Mouse (Mus musculus) gonadal fat pad, adult 2 months (tissue): Measurements from ENCODE around the gene Tmem50b. TPM values are rescaled to one million over a fixed set of nuclear protein-coding genes. Genes with fewer than 3 reads are reported as not detected.
"Not testable (repeated sequence)": the region's sequence is repeated elsewhere in the genome, so short reads cannot be mapped to it uniquely, and the experiment has no call there.

Source experiments
- DNase-seq: peaks from one replicate; pipeline ENCODE4 v3.0.0-alpha.2; 2012; ENCODE audit warnings: low read depth
- polyA plus RNA-seq: library from polyadenylated mRNA; depleted of rRNA; stranded (reverse); fragments of >200 nt; gene quantifications from 2 replicates; pipeline ENCODE4 v1.2.3, GENCODE M21; 2012; rRNA removed

The Tmem50b gene
- polyA plus RNA-seq, 1 experiment = 81.1 TPM

GRCm38 (mm10) chr16:91538513-91538912, 59.1 kb downstream of the Tmem50b start:
- DNase-seq = no peak

- DNase-seq = no peak
These were observed 59.5 kb downstream of the Tmem50b start for GRCm38 (mm10) chr16:91538051-91538450.

- no peak for DNase-seq
These were observed 60.5 kb downstream of the Tmem50b start for GRCm38 (mm10) chr16:91537065-91537464.

DNA sequence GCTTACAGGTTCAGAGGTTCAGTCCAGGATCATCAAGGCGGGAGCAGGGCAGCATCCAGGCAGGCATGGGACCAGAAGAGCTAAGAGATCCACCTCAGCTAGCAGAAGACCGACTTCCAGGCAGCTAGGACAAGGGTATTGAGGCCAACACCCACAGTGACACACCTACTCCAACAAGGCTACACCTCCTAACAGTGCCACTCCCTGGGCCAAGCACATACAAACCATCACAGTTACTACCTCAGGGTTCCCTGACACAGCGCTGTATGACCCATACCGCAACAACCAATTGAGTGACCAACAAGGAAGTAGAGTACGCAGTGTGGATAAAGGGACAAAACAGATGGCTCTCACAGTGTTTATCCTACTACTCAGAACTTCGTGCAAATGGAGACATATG, 61.2 kb downstream of the Tmem50b start:
- DNase-seq = no peak

DNA sequence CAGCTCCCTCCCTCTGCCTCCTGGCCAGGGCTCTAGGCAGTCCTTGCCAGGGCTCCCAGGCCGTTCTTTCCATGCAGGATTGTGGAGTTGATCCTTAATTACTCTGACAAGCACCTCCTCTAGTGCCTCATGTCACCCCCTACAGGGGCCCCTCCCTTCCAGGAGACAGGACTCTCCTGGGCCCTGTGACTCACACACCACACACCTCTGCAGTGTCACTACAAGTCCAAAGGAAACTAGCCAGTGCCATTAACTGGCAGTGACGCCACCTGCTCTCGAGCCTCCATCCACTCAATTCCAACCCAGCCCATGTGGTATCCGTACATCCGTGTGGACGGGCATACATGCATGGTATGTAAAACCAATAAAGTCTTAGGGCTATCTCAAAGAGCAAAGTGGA, 62.7 kb downstream of the Tmem50b start:
- no peak for DNase-seq

GRCm38 (mm10) chr16:91534477-91534876, 63.1 kb downstream of the Tmem50b start:
- DNase-seq = peak; percentile 55

GRCm38 (mm10) chr16:91533097-91534001, 64.3 kb downstream of the Tmem50b start:
- DNase-seq = no peak

GRCm38 (mm10) chr16:91532429-91532828, 65.2 kb downstream of the Tmem50b start:
- no peak for DNase-seq

DNA sequence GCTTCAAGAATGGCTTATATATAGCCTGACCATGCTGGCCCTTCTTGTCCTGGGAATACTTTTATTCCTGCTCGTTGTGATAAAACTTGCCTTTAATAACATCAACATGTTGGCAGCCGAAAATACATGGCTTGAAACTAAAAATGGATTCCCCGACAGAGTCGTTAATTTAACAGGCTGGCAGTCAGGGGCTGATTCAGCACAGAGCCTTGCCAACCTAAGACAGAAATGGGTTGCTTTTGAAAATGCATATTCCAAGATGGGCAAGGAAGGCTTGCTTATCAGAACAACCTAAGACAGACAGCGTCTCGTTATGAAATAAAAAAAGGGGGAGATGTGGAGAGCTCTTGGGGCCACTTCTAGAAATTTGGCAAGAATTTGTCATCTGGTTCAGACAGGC, 65.7 kb downstream of the Tmem50b start:
- DNase-seq = no peak

DNA sequence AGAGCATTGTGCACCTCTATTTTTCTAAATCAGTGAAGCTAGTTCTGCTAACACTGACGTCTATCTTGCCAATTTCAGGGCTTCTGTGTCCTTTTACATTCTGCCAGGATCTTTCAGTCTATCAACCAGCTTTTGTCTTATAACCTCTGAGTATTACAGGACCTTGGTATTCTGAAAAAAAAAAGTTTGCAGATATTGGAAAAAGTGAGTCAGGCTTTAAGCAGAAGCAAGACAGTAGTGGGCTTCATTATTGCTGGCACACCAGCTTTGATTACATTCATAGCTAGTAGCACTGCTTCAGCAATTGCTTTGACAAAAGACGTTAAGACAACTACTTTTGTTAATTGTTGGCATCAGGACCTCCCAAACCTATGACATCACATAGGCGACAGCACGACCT, 66.8 kb downstream of the Tmem50b start:
- DNase-seq = not testable (repeated sequence)

- no peak for DNase-seq
These were observed 69.0 kb downstream of the Tmem50b start for GRCm38 (mm10) chr16:91528578-91528977.

DNA sequence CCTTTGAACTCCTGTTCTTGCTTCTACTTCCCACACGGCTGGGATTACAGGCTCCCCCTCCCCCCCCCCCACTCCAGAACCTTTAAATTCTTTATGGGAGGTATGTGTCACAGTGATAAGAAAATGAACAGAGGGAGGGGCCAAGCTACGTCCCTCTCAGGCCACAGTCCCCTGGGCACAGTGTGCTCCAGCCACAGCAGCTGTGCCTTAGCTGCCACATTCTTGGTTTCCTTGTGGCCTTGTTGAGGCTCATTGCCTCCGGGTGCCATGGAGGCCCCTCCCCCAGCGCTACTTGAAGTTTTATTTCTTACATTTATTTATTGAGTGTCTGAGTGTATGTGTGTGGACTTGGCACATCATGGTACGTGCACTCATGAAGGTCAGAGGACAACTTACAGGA, 70.1 kb downstream of the Tmem50b start:
- DNase-seq = no peak

GRCm38 (mm10) chr16:91527051-91527450, 70.5 kb downstream of the Tmem50b start:
- no peak for DNase-seq

- DNase-seq = no peak
These were observed 71.3 kb downstream of the Tmem50b start for GRCm38 (mm10) chr16:91526274-91526673.

Other genes with a start within 250 kb of the Tmem50b start
- 72.4 and 81.7 TPM in 2 replicates for gene Ifnar2, start 225.0 kb downstream of the Tmem50b start, polyA plus RNA-seq
- not detected in 2 replicates for gene Gm21970, start 206.1 kb downstream of the Tmem50b start, polyA plus RNA-seq
- gene Il10rb, start 191.6 kb downstream of the Tmem50b start, polyA plus RNA-seq = 45.8 and 55.7 TPM in 2 replicates
- gene Ifnar1, start 112.6 kb downstream of the Tmem50b start, polyA plus RNA-seq = 25.7 and 26.7 TPM in 2 replicates
- gene Ifngr2, start 50.7 kb downstream of the Tmem50b start, polyA plus RNA-seq = 39.0 and 46.2 TPM in 2 replicates
- 1.5 and 2.0 TPM in 2 replicates for gene Dnajc28, start 21.2 kb upstream of the Tmem50b start, polyA plus RNA-seq
- 35.3 and 36.3 TPM in 2 replicates for gene Gart, start 49.2 kb upstream of the Tmem50b start, polyA plus RNA-seq
- 110 and 115 TPM in 2 replicates for gene Son, start 49.7 kb upstream of the Tmem50b start, polyA plus RNA-seq
- 3.6 and 3.8 TPM in 2 replicates for gene Donson, start 91.0 kb upstream of the Tmem50b start, polyA plus RNA-seq
- 25.1 and 30.9 TPM in 2 replicates for gene Cryzl1, start 131.2 kb upstream of the Tmem50b start, polyA plus RNA-seq
- 19.0 and 25.8 TPM in 2 replicates for gene Itsn1, start 131.5 kb upstream of the Tmem50b start, polyA plus RNA-seq